Mouse (Mus musculus) thymus, adult 2 months (tissue): ENCODE measurements around the gene Ms4a15. TPM values are rescaled to one million over a fixed set of nuclear protein-coding genes. Genes with fewer than 3 reads are reported as not detected.

Experiments
- DNase-seq: peaks from one replicate; pipeline ENCODE4 v3.0.0; 2021
- H3K27ac ChIP-seq: fragments of 200-500 bp; 2 replicates; pipeline ENCODE4 v1.5.1; 2012; ENCODE audit warnings: low read length, control low read depth; ENCODE audit not compliant: control insufficient read depth, insufficient read depth
- H3K27me3 ChIP-seq: fragments of 200-500 bp; 2 replicates; pipeline ENCODE4 v1.6.1; 2012; ENCODE audit warnings: mild to moderate bottlenecking, low read length, moderate library complexity, mixed read lengths; ENCODE audit not compliant: control insufficient read depth, insufficient read depth
- H3K36me3 ChIP-seq: fragments of 200-500 bp; 2 replicates; pipeline ENCODE4 v1.6.1; 2012; ENCODE audit warnings: mild to moderate bottlenecking, low read length, moderate library complexity; ENCODE audit not compliant: control insufficient read depth, insufficient read depth
- H3K4me1 ChIP-seq: fragments of 200-500 bp; replicated peaks from 2 replicates; pipeline ENCODE4 v1.6.1; 2012; ENCODE audit warnings: low read length; ENCODE audit not compliant: control insufficient read depth, insufficient read depth
- H3K4me3 ChIP-seq: fragments of 200-500 bp; 2 replicates; pipeline ENCODE4 v1.5.1; 2012; ENCODE audit warnings: mild to moderate bottlenecking, low read length, control low read depth, moderate library complexity; ENCODE audit not compliant: control insufficient read depth, insufficient read depth
- CTCF ChIP-seq: fragments of 200-500 bp; IDR thresholded peaks from 2 replicates; pipeline ENCODE4 v1.5.1; 2012; ENCODE audit warnings: mild to moderate bottlenecking, control low read depth, low read length, moderate library complexity, borderline replicate concordance; ENCODE audit not compliant: control insufficient read depth, poor library complexity, insufficient read depth; ENCODE audit errors: extremely low read depth
- POLR2A ChIP-seq: fragments of 200-500 bp; IDR thresholded peaks from 2 replicates; pipeline ENCODE4 v1.6.1; 2012; ENCODE audit warnings: mild to moderate bottlenecking, low read length, control low read depth, moderate library complexity; ENCODE audit not compliant: control insufficient read depth, poor library complexity, insufficient read depth; ENCODE audit errors: extremely low read depth
- WGBS: fragments of 180-500 bp; shearing (Covaris S2); methylation state at CpG from one replicate; pipeline ENCODE4 v1.1.7; 2018; 5-methylcytosine and 5-hydroxymethylcytosine counted together
- polyA plus RNA-seq: library from polyadenylated mRNA; depleted of rRNA; stranded (reverse); fragments of >200 nt; gene quantifications from 2 replicates; pipeline ENCODE4 v1.2.3, GENCODE M21; 2012; rRNA removed

Ms4a15 gene
- polyA plus RNA-seq, 1 experiment: not detected

DNA sequence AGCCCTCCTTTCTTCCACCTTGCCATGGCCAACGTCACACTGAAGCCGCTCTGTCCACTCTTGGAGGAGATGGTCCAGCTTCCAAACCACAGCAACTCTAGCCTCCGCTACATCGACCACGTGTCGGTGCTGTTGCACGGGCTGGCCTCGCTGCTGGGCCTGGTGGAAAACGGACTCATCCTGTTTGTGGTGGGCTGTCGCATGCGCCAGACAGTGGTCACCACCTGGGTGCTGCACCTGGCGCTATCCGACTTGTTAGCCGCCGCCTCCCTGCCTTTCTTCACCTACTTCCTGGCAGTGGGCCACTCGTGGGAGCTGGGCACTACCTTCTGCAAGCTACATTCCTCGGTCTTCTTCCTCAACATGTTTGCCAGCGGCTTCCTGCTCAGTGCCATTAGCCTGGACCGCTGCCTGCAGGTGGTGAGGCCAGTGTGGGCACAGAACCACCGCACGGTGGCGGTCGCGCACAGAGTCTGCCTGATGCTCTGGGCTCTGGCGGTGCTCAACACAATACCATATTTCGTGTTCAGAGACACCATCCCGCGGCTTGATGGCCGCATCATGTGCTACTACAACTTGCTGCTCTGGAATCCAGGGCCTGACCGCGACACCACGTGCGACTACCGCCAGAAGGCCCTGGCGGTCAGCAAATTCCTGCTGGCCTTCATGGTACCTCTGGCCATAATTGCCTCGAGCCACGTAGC is 52.8 kb downstream of the Ms4a15 start:
- peak; percentile 60 for DNase-seq
- no peak overlapping the region for H3K4me3 ChIP-seq
- WGBS: 39% methylated on average over 37 of the region's 37 CpGs
- H3K36me3 ChIP-seq: no peaks in the 10 kb centered on the region
- no peak overlapping the region for H3K27ac ChIP-seq
- 0 out of 2 replicates have a peak, but pooled peaks cover 7% of the 10 kb centered on the region for H3K4me1 ChIP-seq
- no peaks in the 10 kb centered on the region; the same call in 1 of the 2 replicates for H3K27me3 ChIP-seq
- TF ChIP-seq CTCF: peak; percentile 83
- no peak for TF ChIP-seq POLR2A

DNA sequence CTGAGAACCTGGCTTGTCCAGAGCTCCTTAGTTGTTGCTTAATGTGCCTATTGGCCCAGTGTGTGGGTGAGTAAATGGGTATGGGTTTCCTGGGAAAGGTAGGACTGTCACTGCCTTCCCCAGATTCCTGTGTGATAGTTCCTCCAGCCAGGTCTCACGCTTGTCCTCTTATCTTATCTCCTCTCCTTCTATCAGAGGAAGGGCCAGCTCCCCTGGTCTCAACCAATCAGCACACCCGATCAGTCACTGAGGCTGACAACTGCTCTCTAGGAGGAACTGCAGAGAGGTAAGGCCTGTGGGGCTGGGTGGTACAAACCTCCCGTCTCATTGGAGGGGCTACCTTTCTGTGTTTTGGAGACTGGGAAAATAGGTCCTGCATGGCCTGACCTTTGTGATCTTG is 54.3 kb downstream of the Ms4a15 start:
- Histone ChIP-seq H3K36me3 (no peaks in the 10 kb centered on the region), H3K27me3 (no peaks in the 10 kb centered on the region), H3K27ac (no peak overlapping the region), H3K4me3 (no peak overlapping the region), H3K4me1 (0 out of 2 replicates have a peak, but pooled peaks cover 7% of the 10 kb centered on the region)
- TF ChIP-seq CTCF (no peak), POLR2A (no peak)
- WGBS: 82% methylated on average over 3 of the region's 3 CpGs
- DNase-seq: no peak

DNA sequence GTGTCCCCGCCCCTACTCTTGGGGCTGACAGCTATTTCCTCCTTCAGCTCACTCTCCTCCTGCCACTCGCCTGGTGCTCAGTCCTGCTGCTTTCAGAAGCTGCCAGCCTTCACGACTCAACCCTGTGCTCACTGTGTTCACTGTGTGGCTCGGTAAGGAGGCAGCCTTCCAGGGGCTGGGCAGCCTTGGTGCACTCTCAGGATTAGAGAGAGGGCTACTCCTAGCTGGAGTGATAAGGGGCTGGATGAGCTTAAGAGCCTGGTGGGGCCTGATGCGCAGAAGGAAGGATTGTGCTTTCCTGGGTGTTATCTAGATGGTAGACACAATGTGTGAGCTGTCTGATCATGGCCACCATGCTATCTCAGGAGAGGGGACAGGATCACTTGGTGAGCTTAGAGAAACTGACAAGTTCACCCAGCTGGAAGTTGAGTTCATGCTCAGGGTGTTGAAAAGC is 55.9 kb downstream of the Ms4a15 start, which contains the start of gene Ptgdr2:
Gene Ptgdr2 (plus strand): TSS at position 51 of the 454 bp plus-strand sequence.
- TF ChIP-seq CTCF (no peak), POLR2A (no peak)
- DNase-seq: no peak
- no peaks in the 10 kb centered on the region for H3K36me3 ChIP-seq
- H3K27me3 ChIP-seq: no peaks in the 10 kb centered on the region
- 42% methylated on average over 5 of the region's 5 CpGs for WGBS
- no peak within 1 kb of the TSS for H3K4me3 ChIP-seq
- H3K27ac ChIP-seq: no peak within 1 kb of the TSS
- H3K4me1 ChIP-seq: 0 out of 2 replicates have a peak, but pooled peaks cover 7% of the 10 kb centered on the region

DNA sequence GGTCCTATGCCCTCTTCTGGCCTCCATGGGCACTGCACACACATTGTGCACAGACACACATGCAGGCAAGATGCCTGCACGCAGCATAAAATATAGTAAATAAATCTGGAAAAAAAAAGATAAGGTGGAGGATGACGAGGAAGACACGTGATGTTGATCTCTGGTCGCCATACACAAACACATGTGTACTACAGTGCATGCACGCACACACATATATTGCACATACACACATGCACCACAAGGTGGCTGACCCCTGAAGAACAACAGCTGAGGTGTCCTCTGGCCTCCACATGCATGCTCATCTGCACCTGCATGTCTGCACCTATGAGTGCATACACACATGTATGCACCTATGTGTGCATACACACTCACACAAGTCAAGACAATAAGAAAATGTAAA is 57.0 kb downstream of the Ms4a15 start:
- TF ChIP-seq CTCF: no peak
- no peak for TF ChIP-seq POLR2A
- Histone ChIP-seq H3K36me3 (no peaks in the 10 kb centered on the region), H3K4me1 (0 out of 2 replicates have a peak, but pooled peaks cover 7% of the 10 kb centered on the region), H3K27me3 (no peaks in the 10 kb centered on the region), H3K27ac (no peak overlapping the region), H3K4me3 (no peak overlapping the region)
- no peak for DNase-seq
- WGBS: 97% methylated on average over 5 of the region's 5 CpGs

DNA sequence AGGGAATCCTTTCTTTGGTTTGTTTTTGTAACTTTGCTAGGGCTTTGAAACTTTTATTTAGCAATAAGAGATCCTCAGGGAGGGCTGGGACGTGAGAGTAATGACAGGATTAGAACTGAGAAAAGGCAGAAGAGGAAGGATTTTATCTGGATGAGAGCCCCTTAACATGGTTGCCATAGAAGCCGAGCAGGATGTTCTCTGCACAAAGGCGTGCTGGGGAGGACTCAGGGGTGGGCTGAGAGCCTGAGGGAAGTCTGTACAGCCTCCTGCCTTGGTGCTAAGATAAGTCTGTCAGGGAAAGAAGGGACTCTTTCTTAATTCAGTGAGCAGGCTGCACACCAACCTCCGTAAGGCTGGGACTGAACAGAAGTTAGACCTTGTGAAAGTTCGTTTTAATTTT is 58.0 kb downstream of the Ms4a15 start:
- 60% methylated on average over 5 of the region's 5 CpGs for WGBS
- no peak for DNase-seq
- no peaks in the 10 kb centered on the region for H3K36me3 ChIP-seq
- no peaks in the 10 kb centered on the region for H3K27me3 ChIP-seq
- TF ChIP-seq CTCF: no peak
- no peak overlapping the region for H3K4me3 ChIP-seq
- H3K27ac ChIP-seq: no peak overlapping the region
- H3K4me1 ChIP-seq: 0 out of 2 replicates have a peak, but pooled peaks cover under 1% of the 10 kb centered on the region

DNA sequence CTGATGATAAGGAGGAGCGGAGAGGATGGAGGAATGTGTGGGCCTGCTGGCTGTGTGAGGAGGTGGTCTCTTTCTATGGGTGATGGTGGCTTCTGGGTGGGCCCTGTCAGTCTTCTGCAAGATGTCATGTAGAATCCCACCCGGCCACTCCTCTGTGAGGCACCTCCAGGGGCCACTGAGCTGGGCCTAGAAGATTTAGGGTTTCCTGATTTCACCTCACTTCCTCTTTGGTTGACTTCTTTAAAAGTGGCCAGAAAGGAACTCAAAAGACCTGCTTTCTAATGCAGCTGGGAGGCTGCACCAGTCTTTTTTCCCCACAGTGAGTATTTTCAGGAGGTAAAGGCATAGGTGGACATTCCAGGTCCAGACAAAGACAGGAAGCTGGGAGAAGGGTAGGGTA is 62.4 kb downstream of the Ms4a15 start:
- TF ChIP-seq CTCF (no peak), POLR2A (no peak)
- 46% methylated on average over 2 of the region's 2 CpGs for WGBS
- no peaks in the 10 kb centered on the region for H3K4me1 ChIP-seq
- H3K36me3 ChIP-seq: no peaks in the 10 kb centered on the region
- H3K4me3 ChIP-seq: no peak overlapping the region
- H3K27ac ChIP-seq: no peak overlapping the region
- H3K27me3 ChIP-seq: no peaks in the 10 kb centered on the region
- no peak for DNase-seq

Other genes with a start within 250 kb of the Ms4a15 start
- 317 and 321 TPM in 2 replicates for gene Cd6, start 163.2 kb downstream of the Ms4a15 start, polyA plus RNA-seq
- gene Slc15a3, start 153.5 kb downstream of the Ms4a15 start, polyA plus RNA-seq: 26.1 and 29.7 TPM in 2 replicates
- 10.4 and 11.0 TPM in 2 replicates for gene Tmem132a, start 123.3 kb downstream of the Ms4a15 start, polyA plus RNA-seq
- 64.9 and 71.8 TPM in 2 replicates for gene Tmem109, start 111.2 kb downstream of the Ms4a15 start, polyA plus RNA-seq
- gene Prpf19, start 98.0 kb downstream of the Ms4a15 start, polyA plus RNA-seq: 349 and 357 TPM in 2 replicates
- gene Zp1, start 72.6 kb downstream of the Ms4a15 start, polyA plus RNA-seq: 0.23 and 0.33 TPM in 2 replicates
- 0.73 and 1.0 TPM in 2 replicates for gene Ptgdr2, start 56.1 kb downstream of the Ms4a15 start, polyA plus RNA-seq
- 5.8 and 8.8 TPM in 2 replicates for gene Ccdc86, start 44.0 kb downstream of the Ms4a15 start, polyA plus RNA-seq
- 1.8 and 2.8 TPM in 2 replicates for gene Ms4a10, start 18.6 kb downstream of the Ms4a15 start, polyA plus RNA-seq
- gene Ms4a18, start 24.8 kb upstream of the Ms4a15 start, polyA plus RNA-seq: 0.28 and 0.38 TPM in 2 replicates
- 0.70 and 1.8 TPM in 2 replicates for gene Ms4a8a, start 87.9 kb upstream of the Ms4a15 start, polyA plus RNA-seq
- 0.24 TPM in 1 of 2 replicates, not detected in the other for gene 1700017D01Rik, start 137.6 kb upstream of the Ms4a15 start, polyA plus RNA-seq
- not detected in 2 replicates for gene 1700025F22Rik, start 172.1 kb upstream of the Ms4a15 start, polyA plus RNA-seq
- not detected in 2 replicates for gene Ms4a13, start 203.5 kb upstream of the Ms4a15 start, polyA plus RNA-seq
- not detected in 2 replicates for gene Ms4a12, start 239.2 kb upstream of the Ms4a15 start, polyA plus RNA-seq